Mouse (Mus musculus) liver, embryonic 15.5 days (tissue): ENCODE results near the gene Rbm20. TPM values are rescaled to one million over a fixed set of nuclear protein-coding genes. Genes with fewer than 3 reads are reported as not detected.

Experiments used
- ATAC-seq: fragments of 200-750 bp; cut with Nextera tagmentation; 2 replicates; pipeline ENCODE4 v1.8.0; 2017; ENCODE audit warnings: moderate number of reproducible peaks, mild to moderate bottlenecking, moderate library complexity; ENCODE audit not compliant: insufficient read depth
- H3K27ac ChIP-seq: fragments of 300-500 bp; sonication (generic); replicated peaks from 2 replicates; pipeline ENCODE4 v1.5.1; 2015; ENCODE audit warnings: mild to moderate bottlenecking, inconsistent platforms
- H3K27me3 ChIP-seq: fragments of 300-500 bp; sonication (generic); 2 replicates; pipeline ENCODE4 v1.6.1; 2015; ENCODE audit warnings: mild to moderate bottlenecking, inconsistent platforms
- H3K36me3 ChIP-seq: fragments of 300-500 bp; sonication (generic); replicated peaks from 2 replicates; pipeline ENCODE4 v1.6.1; 2015; ENCODE audit warnings: moderate library complexity, mild to moderate bottlenecking, inconsistent platforms
- H3K4me1 ChIP-seq: fragments of 300-500 bp; sonication (generic); replicated peaks from 2 replicates; pipeline ENCODE4 v1.6.1; 2015; ENCODE audit warnings: inconsistent platforms
- H3K4me2 ChIP-seq: fragments of 300-500 bp; sonication (generic); 2 replicates; pipeline ENCODE4 v1.6.1; 2015; ENCODE audit warnings: moderate library complexity, mild to moderate bottlenecking, inconsistent platforms
- H3K4me3 ChIP-seq: fragments of 300-500 bp; sonication (generic); replicated peaks from 2 replicates; pipeline ENCODE4 v1.5.1; 2015; ENCODE audit warnings: mild to moderate bottlenecking, inconsistent platforms
- H3K9ac ChIP-seq: fragments of 300-500 bp; sonication (generic); 2 replicates; pipeline ENCODE4 v1.6.1; 2015; ENCODE audit warnings: moderate library complexity, mild to moderate bottlenecking, inconsistent platforms
- H3K9me3 ChIP-seq: fragments of 300-500 bp; sonication (generic); replicated peaks from 2 replicates; pipeline ENCODE4 v1.6.1; 2016; ENCODE audit warnings: inconsistent platforms
- WGBS: fragments of 180-500 bp; shearing (Covaris S2); methylation state at CpG from one replicate; pipeline ENCODE4 v1.1.7; 2015; ENCODE audit warnings: mixed read lengths; ENCODE audit not compliant: insufficient replicate concordance; 5-methylcytosine and 5-hydroxymethylcytosine counted together
- polyA plus RNA-seq: library from polyadenylated mRNA; unstranded; fragments of >200 nt; fragmentation: Nextera tagmentation; extraction: Ambion mirVana; gene quantifications from 2 replicates; pipeline ENCODE4 v1.2.1, GENCODE M21; 2015

Gene Rbm20
- polyA plus RNA-seq, 1 experiment from 2014 or later, result 0.15 TPM

DNA sequence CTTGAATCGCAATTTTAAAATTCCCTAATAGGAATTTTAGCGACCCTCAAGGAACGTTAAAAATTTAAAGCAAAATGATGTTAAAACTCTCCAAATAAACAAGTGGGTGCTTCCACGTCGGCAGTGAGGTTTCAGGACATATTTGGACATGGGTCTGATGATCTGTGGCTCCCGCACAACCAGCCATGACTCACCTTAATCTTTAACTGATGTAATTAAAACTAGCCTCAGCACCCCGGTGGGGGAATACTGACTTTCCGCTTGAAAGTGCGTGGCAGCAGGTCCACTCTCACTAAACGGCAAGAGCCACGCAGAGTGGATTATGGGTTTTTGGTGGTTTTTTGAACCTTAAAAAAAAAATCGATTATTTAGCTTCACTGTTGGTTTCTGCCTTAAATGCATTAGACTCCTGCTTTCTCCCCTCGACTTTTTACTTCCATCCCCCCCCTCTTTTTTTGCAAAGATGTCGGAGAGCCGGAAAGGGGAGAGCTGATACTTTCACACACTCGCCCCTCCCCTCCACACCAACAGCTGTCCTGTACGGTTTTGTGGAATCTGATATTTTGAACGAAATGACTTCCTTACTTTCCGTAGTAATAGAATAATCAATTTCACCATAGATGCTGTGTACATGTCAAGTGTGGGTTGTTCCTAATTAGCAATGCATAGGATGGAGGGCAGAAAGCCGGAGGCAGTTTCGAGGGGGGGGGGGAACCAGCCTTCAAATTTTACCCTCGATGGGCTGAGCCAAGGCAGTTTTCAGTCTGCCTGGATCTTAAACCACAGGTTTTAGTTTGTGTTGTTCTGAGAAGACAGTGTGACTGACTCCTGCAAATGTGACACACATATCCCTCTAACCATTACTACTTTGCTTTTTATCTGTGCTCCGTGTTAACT lies 117.1 kb downstream of the Rbm20 start:
- 73% methylated on average over 23 of the region's 23 CpGs for WGBS
- no peak for ATAC-seq
- no peak overlapping the region for H3K27ac ChIP-seq
- no peak overlapping the region for H3K4me2 ChIP-seq
- peaks cover 29% of the 10 kb centered on the region for H3K4me1 ChIP-seq
- H3K9me3 ChIP-seq, result no peaks in the 10 kb centered on the region
- no peak overlapping the region for H3K9ac ChIP-seq
- H3K4me3 ChIP-seq, result no peak overlapping the region
- H3K36me3 ChIP-seq, result no peaks in the 10 kb centered on the region
- no peaks in the 10 kb centered on the region for H3K27me3 ChIP-seq

DNA sequence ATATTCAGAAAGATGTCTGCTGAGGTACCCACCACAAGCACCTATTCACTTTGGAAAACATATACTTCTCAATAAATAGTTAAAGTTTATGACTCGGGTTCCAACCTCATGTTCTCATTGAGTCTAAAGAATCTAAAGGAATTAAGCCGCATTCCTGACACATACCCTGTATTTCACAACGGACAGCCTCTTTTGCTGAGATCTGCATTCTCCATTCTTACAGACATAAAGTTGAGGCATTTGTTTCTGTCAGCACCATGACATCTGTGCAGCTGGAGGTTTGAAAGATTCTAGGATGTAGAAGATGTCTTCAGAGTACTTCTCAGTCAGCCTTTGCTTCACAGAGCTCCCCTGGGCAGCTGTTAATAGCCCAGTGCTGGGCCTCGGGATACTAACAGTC lies 117.9 kb downstream of the Rbm20 start:
- no peaks in the 10 kb centered on the region for H3K27me3 ChIP-seq
- no peak overlapping the region for H3K4me3 ChIP-seq
- ATAC-seq, result no peak
- H3K36me3 ChIP-seq, result no peaks in the 10 kb centered on the region
- H3K9ac ChIP-seq, result no peak overlapping the region
- no peak overlapping the region for H3K4me2 ChIP-seq
- 73% methylated on average over 4 of the region's 4 CpGs for WGBS
- no peaks in the 10 kb centered on the region for H3K9me3 ChIP-seq
- no peak overlapping the region for H3K27ac ChIP-seq
- H3K4me1 ChIP-seq, result peaks cover 29% of the 10 kb centered on the region

DNA sequence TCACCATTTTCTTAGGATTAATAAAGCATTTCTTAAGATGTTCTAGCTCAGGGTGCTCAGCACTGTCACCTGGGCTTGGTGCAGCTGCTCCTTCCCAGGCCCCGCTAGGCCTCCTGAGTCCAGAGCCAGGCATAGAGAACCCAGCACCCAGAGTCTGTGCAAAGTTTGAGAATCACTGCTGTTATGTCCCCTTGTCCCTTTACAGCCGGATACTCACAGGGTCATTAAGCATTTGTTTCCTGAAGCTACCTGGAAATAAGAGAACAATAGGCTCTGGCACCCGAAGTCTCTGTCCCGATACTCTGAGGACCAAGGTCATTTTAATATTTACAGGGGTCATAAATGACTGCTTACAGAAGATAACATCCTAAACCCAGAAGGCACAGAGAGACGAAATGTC lies 118.9 kb downstream of the Rbm20 start:
- Histone ChIP-seq H3K27me3 (no peaks in the 10 kb centered on the region), H3K9me3 (no peaks in the 10 kb centered on the region), H3K4me2 (no peak overlapping the region), H3K36me3 (no peaks in the 10 kb centered on the region), H3K9ac (no peak overlapping the region), H3K4me3 (no peak overlapping the region), H3K4me1 (peaks cover 30% of the 10 kb centered on the region), H3K27ac (no peak overlapping the region)
- ATAC-seq, result no peak
- WGBS, result 74% methylated on average over 5 of the region's 5 CpGs

- no peaks in the 10 kb centered on the region for H3K9me3 ChIP-seq
- no peaks in the 10 kb centered on the region for H3K36me3 ChIP-seq
- no peak for ATAC-seq
- 0 out of 2 replicates have a peak overlapping the region, but pooled peaks have one; percentile 4 for H3K27ac ChIP-seq
- H3K9ac ChIP-seq, result no peak overlapping the region
- H3K27me3 ChIP-seq, result no peaks in the 10 kb centered on the region
- H3K4me2 ChIP-seq, result no peak overlapping the region
- H3K4me3 ChIP-seq, result no peak overlapping the region
- H3K4me1 ChIP-seq, result peaks cover 47% of the 10 kb centered on the region
- 65% methylated on average over 10 of the region's 10 CpGs for WGBS
These were observed 120.7 kb downstream of the Rbm20 start for GRCm38 (mm10) chr19:53797770-53798169.

GRCm38 (mm10) chr19:53799885-53800284 lies 122.8 kb downstream of the Rbm20 start:
- Histone ChIP-seq H3K36me3 (no peaks in the 10 kb centered on the region), H3K4me3 (no peak overlapping the region), H3K9me3 (no peaks in the 10 kb centered on the region), H3K9ac (peak overlapping the region; percentile 13; the same call in 1 of the 2 replicates), H3K27ac (peak overlapping the region; percentile 12), H3K4me1 (peaks cover 60% of the 10 kb centered on the region), H3K27me3 (no peaks in the 10 kb centered on the region), H3K4me2 (peak overlapping the region; percentile 35)
- peak; percentile 84 for ATAC-seq
- 8% methylated on average over 11 of the region's 11 CpGs for WGBS

DNA sequence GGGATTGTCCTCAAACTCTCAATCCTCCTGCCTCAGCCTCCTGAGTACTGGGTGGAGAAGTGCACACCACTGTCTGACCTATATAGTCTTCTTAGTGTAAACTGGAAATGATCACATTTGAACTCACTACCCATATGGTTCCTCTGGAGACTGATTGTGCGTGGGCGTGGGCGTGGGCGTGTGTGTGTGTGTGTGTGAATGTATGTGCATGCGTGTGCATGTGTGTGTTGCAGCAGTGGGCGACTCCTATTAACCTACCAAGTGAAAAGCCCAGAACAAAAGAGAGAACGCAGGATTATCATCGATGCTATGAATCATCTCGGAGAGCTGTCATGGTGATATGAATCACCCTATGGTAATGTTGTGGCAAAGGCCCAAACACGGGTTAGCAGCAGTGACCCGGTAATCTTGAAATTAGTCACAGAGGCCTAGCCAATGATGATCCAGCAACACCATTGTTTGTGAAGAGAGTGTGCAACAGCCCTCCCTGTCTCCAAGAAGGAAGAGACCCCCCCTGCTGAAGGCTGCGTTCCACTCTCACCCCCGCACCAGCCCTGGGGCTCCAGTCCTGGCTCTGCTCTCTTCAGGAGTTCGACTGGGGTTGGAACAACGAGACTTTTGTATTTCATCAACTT lies 123.4 kb downstream of the Rbm20 start:
- peaks cover 60% of the 10 kb centered on the region for H3K4me1 ChIP-seq
- H3K36me3 ChIP-seq, result no peaks in the 10 kb centered on the region
- peak overlapping the region; percentile 35 for H3K4me2 ChIP-seq
- H3K9ac ChIP-seq, result 0 out of 2 replicates have a peak overlapping the region, but pooled peaks have one; percentile 13
- no peak overlapping the region for H3K4me3 ChIP-seq
- peak overlapping the region; percentile 45 for H3K27ac ChIP-seq
- H3K9me3 ChIP-seq, result no peaks in the 10 kb centered on the region
- no peaks in the 10 kb centered on the region for H3K27me3 ChIP-seq
- ATAC-seq, result peak; percentile 17; the same call in 1 of the 2 replicates
- WGBS, result 38% methylated on average over 15 of the region's 15 CpGs

DNA sequence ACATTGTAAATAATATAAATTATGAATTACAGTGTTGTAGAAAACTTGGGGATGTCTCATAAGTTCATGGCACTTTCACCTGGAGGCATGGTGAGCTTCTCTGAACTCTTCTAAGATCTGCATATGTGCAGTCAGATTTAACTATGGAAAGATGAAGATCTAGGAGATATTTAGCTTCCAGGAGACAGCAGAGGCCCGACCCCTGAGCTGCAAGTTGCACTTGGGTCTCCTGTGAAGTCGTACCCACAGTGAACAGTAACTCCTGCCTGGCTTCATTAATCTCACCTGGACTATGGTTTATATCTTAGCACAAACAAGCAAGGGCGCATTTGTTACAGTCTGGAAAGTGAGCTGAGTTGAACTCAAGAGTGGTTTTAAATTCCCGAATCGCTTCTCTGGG lies 124.3 kb downstream of the Rbm20 start:
- H3K4me1 ChIP-seq, result peaks cover 60% of the 10 kb centered on the region
- WGBS, result 71% methylated on average over 5 of the region's 5 CpGs
- H3K27me3 ChIP-seq, result no peaks in the 10 kb centered on the region
- H3K36me3 ChIP-seq, result no peaks in the 10 kb centered on the region
- ATAC-seq, result no peak
- no peak overlapping the region for H3K4me3 ChIP-seq
- H3K9ac ChIP-seq, result no peak overlapping the region
- H3K9me3 ChIP-seq, result no peaks in the 10 kb centered on the region
- H3K4me2 ChIP-seq, result no peak overlapping the region
- H3K27ac ChIP-seq, result peak overlapping the region; percentile 75

- Histone ChIP-seq H3K27me3 (no peaks in the 10 kb centered on the region), H3K36me3 (no peaks in the 10 kb centered on the region), H3K4me3 (no peak overlapping the region), H3K4me1 (peaks cover 61% of the 10 kb centered on the region), H3K4me2 (peak overlapping the region; percentile 25), H3K9ac (no peak overlapping the region), H3K27ac (peak overlapping the region; percentile 75), H3K9me3 (no peaks in the 10 kb centered on the region)
- 27% methylated on average over 11 of the region's 11 CpGs for WGBS
- ATAC-seq, result peak; percentile 71
These were observed 124.9 kb downstream of the Rbm20 start for GRCm38 (mm10) chr19:53801789-53802683.

GRCm38 (mm10) chr19:53803954-53804353 lies 126.8 kb downstream of the Rbm20 start:
- 43% methylated on average over 2 of the region's 2 CpGs for WGBS
- no peaks in the 10 kb centered on the region for H3K9me3 ChIP-seq
- H3K27me3 ChIP-seq, result no peaks in the 10 kb centered on the region
- no peak overlapping the region for H3K9ac ChIP-seq
- H3K4me3 ChIP-seq, result no peak overlapping the region
- H3K27ac ChIP-seq, result no peak overlapping the region
- no peaks in the 10 kb centered on the region for H3K36me3 ChIP-seq
- ATAC-seq, result no peak
- no peak overlapping the region for H3K4me2 ChIP-seq
- H3K4me1 ChIP-seq, result peaks cover 70% of the 10 kb centered on the region

DNA sequence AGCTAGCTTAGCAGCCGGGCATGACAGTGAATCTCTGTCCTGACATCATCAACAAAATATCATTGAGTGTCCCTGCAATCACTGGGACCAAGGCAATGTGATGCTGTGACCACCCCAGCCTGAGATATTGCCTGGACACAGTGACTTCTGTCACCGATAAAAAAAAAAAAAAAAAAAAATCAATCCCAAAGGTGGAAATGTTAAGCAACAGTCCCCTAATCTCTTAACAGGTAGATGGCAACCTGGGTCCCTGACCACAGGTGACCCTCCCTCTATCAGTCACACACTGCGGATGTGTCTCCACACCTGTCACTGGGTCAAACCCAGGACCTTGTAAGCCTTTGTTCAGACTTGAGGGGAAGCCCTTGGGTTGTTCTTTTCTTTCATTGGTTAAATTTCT lies 128.0 kb downstream of the Rbm20 start:
- no peak overlapping the region for H3K4me2 ChIP-seq
- no peak for ATAC-seq
- H3K4me3 ChIP-seq, result no peak overlapping the region
- H3K4me1 ChIP-seq, result peaks cover 70% of the 10 kb centered on the region
- H3K27ac ChIP-seq, result no peak overlapping the region
- no peaks in the 10 kb centered on the region for H3K27me3 ChIP-seq
- no peaks in the 10 kb centered on the region for H3K9me3 ChIP-seq
- no peaks in the 10 kb centered on the region for H3K36me3 ChIP-seq
- H3K9ac ChIP-seq, result no peak overlapping the region
- 56% methylated on average over 3 of the region's 3 CpGs for WGBS

GRCm38 (mm10) chr19:53806126-53806525 lies 129.0 kb downstream of the Rbm20 start:
- ATAC-seq, result no peak
- Histone ChIP-seq H3K9me3 (no peaks in the 10 kb centered on the region), H3K27me3 (no peaks in the 10 kb centered on the region), H3K36me3 (no peaks in the 10 kb centered on the region), H3K4me2 (no peak overlapping the region), H3K4me3 (no peak overlapping the region), H3K4me1 (peaks cover 70% of the 10 kb centered on the region), H3K27ac (no peak overlapping the region), H3K9ac (no peak overlapping the region)
- 61% methylated on average over 7 of the region's 7 CpGs for WGBS
